Mouse (Mus musculus) forebrain, postnatal 0 days (tissue): ENCODE measurements around the gene Rer1. TPM values are rescaled to one million over a fixed set of nuclear protein-coding genes. Genes with fewer than 3 reads are reported as not detected.

Experiments
- ATAC-seq: fragments of 200-750 bp; cut with Nextera tagmentation; 2 replicates; pipeline ENCODE4 v1.8.0; 2017; ENCODE audit warnings: mild to moderate bottlenecking, moderate library complexity
- DNase-seq: peaks from one replicate; pipeline ENCODE4 v3.0.0-alpha.2; 2015
- H3K27ac ChIP-seq: fragments of 300-500 bp; sonication (generic); 2 replicates; pipeline ENCODE4 v1.5.1; 2014; ENCODE audit warnings: low read depth, mild to moderate bottlenecking, antibody characterized with exemption, low read length, moderate library complexity, mixed read lengths
- H3K27me3 ChIP-seq: fragments of 300-500 bp; sonication (generic); 2 replicates; pipeline ENCODE4 v1.6.1; 2014; ENCODE audit warnings: mild to moderate bottlenecking, low read length, mixed read lengths; ENCODE audit not compliant: insufficient read depth
- H3K36me3 ChIP-seq: fragments of 300-500 bp; sonication (generic); 2 replicates; pipeline ENCODE4 v1.6.1; 2014; ENCODE audit warnings: mild to moderate bottlenecking, moderate library complexity; ENCODE audit not compliant: insufficient read depth
- H3K4me1 ChIP-seq: fragments of 300-500 bp; sonication (generic); 2 replicates; pipeline ENCODE4 v1.6.1; 2014; ENCODE audit warnings: antibody characterized with exemption; ENCODE audit not compliant: insufficient read depth
- H3K4me2 ChIP-seq: fragments of 300-500 bp; sonication (generic); 2 replicates; pipeline ENCODE4 v1.6.1; 2014; ENCODE audit warnings: low read depth, mild to moderate bottlenecking, moderate library complexity
- H3K4me3 ChIP-seq: fragments of 300-500 bp; sonication (generic); 2 replicates; pipeline ENCODE4 v1.5.1; 2014; ENCODE audit warnings: low read depth, low read length, mixed read lengths
- H3K9ac ChIP-seq: fragments of 300-500 bp; sonication (generic); 2 replicates; pipeline ENCODE4 v1.6.1; 2014; ENCODE audit warnings: mild to moderate bottlenecking
- H3K9me3 ChIP-seq: fragments of 300-500 bp; sonication (generic); 2 replicates; pipeline ENCODE4 v1.6.1; 2016; ENCODE audit warnings: low read length
- CTCF ChIP-seq: sonication (generic); IDR thresholded peaks from 2 replicates; pipeline ENCODE4 v1.5.1; 2016; ENCODE audit warnings: antibody characterized with exemption, control low read depth, low read depth
- WGBS: fragments of 180-500 bp; shearing (Covaris S2); extraction: QIAGEN DNeasy Blood & Tissue Kit; methylation state at CpG from one replicate; pipeline ENCODE4 v1.1.7; 2014; 5-methylcytosine and 5-hydroxymethylcytosine counted together
- polyA plus RNA-seq: library from polyadenylated mRNA; unstranded; fragments of >200 nt; fragmentation: Nextera tagmentation; extraction: Ambion mirVana; gene quantifications from 2 replicates; pipeline ENCODE4 v1.2.1, GENCODE M21; 2015
- total RNA-seq: library from RNA; depleted of rRNA; stranded (reverse); fragments of >200 nt; gene quantifications from 2 replicates; pipeline ENCODE4 v1.2.3, GENCODE M21; 2014

Rer1 gene
- total and polyA plus RNA-seq, 2 experiments from 2014 or later = 92.4 to 136 TPM

GRCm38 (mm10) chr4:155050116-155050515 lies 36.1 kb downstream of the Rer1 start:
- no peaks in the 10 kb centered on the region for H3K9me3 ChIP-seq
- no peak overlapping the region for H3K9ac ChIP-seq
- no peaks in the 10 kb centered on the region; the same call in 1 of the 2 replicates for H3K27me3 ChIP-seq
- 86% methylated on average over 7 of the region's 7 CpGs for WGBS
- H3K4me1 ChIP-seq = no peaks in the 10 kb centered on the region
- DNase-seq (no peak), ATAC-seq (no peak)
- H3K4me2 ChIP-seq = no peak overlapping the region
- no peak for TF ChIP-seq CTCF
- no peaks in the 10 kb centered on the region for H3K36me3 ChIP-seq
- no peak overlapping the region for H3K4me3 ChIP-seq
- H3K27ac ChIP-seq = no peak overlapping the region

GRCm38 (mm10) chr4:155046636-155047035 lies 39.5 kb downstream of the Rer1 start:
- Histone ChIP-seq H3K36me3 (no peaks in the 10 kb centered on the region), H3K4me3 (no peak overlapping the region), H3K4me2 (no peak overlapping the region), H3K4me1 (peaks cover 7% of the 10 kb centered on the region; the same call in 1 of the 2 replicates), H3K9me3 (no peaks in the 10 kb centered on the region), H3K27me3 (peaks cover 16% of the 10 kb centered on the region), H3K9ac (no peak overlapping the region), H3K27ac (peak overlapping the region; percentile 35; the same call in 1 of the 2 replicates)
- DNase-seq (no peak), ATAC-seq (no peak; the same call in 1 of the 2 replicates)
- TF ChIP-seq CTCF = no peak
- WGBS = 71% methylated on average over 14 of the region's 14 CpGs

DNA sequence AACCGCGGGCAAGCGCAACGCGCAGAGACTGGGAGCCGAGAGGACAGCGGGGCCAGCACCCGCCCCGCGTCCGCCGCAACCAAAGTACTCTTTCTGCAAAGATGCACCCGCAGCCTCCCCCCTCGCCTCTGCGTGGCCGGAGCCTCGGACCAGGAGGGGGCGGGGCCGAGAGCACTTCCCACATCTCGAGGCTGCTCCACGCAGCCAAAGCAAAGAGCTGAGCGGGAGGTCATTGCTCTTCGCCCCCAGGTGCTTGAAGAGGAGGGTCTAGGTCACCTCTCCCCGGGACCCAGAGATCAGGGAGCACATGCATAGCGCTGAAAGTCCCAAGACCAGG lies 42.9 kb downstream of the Rer1 start:
- peak overlapping the region; percentile 91 for H3K4me2 ChIP-seq
- peak overlapping the region; percentile 52 for H3K4me3 ChIP-seq
- TF ChIP-seq CTCF = no peak
- 4% methylated on average over 25 of the region's 25 CpGs for WGBS
- H3K27ac ChIP-seq = no peak overlapping the region
- H3K36me3 ChIP-seq = no peaks in the 10 kb centered on the region
- DNase-seq (no peak), ATAC-seq (no peak)
- H3K4me1 ChIP-seq = peaks cover 16% of the 10 kb centered on the region
- no peaks in the 10 kb centered on the region for H3K9me3 ChIP-seq
- H3K27me3 ChIP-seq = peaks cover 16% of the 10 kb centered on the region
- H3K9ac ChIP-seq = peak overlapping the region; percentile 70

GRCm38 (mm10) chr4:155042606-155043288 lies 43.4 kb downstream of the Rer1 start:
- 2% methylated on average over 60 of the region's 65 CpGs for WGBS
- Histone ChIP-seq H3K27me3 (peaks cover 16% of the 10 kb centered on the region), H3K4me3 (peak overlapping the region; percentile 52), H3K4me1 (peaks cover 16% of the 10 kb centered on the region), H3K9ac (peak overlapping the region; percentile 70), H3K4me2 (peak overlapping the region; percentile 91), H3K9me3 (no peaks in the 10 kb centered on the region), H3K36me3 (no peaks in the 10 kb centered on the region), H3K27ac (0 out of 2 replicates have a peak overlapping the region, but pooled peaks have one; percentile 15)
- peak; percentile 40; the same call in 1 of the 2 replicates for TF ChIP-seq CTCF
- DNase-seq (peak; percentile 73), ATAC-seq (peak; percentile 89)

GRCm38 (mm10) chr4:155040696-155041095 lies 45.5 kb downstream of the Rer1 start:
- H3K9me3 ChIP-seq = no peaks in the 10 kb centered on the region
- H3K27me3 ChIP-seq = peaks cover 16% of the 10 kb centered on the region
- no peak for DNase-seq
- H3K27ac ChIP-seq = no peak overlapping the region
- peak overlapping the region; percentile 36 for H3K4me2 ChIP-seq
- peaks cover 16% of the 10 kb centered on the region for H3K4me1 ChIP-seq
- 37% methylated on average over 6 of the region's 6 CpGs for WGBS
- peak overlapping the region; percentile 19; the same call in 1 of the 2 replicates for H3K9ac ChIP-seq
- TF ChIP-seq CTCF = no peak
- ATAC-seq = no peak
- no peaks in the 10 kb centered on the region for H3K36me3 ChIP-seq
- 0 out of 2 replicates have a peak overlapping the region, but pooled peaks have one; percentile 12 for H3K4me3 ChIP-seq

DNA sequence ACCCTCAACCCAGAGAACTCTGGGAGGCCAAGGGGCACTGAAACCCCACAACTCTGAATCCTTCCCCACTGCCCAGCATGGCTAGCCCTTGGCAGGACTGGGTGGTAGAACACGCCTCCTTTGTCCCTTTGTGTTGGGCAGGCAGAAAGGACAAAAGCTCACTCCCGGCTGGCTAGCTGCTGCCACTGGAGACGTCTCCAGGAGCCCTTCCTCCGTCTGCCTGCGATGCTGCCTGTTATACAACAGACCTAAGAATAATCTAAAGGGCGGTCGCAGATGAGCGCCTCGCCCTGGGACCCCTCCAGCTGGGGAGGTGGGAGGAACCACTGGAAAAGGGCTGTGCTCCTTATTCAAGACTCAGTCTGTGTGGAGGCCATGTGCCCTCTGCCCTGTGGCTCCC lies 46.0 kb downstream of the Rer1 start:
- Histone ChIP-seq H3K27ac (no peak overlapping the region; the same call in 1 of the 2 replicates), H3K9ac (peak overlapping the region; percentile 19; the same call in 1 of the 2 replicates), H3K4me1 (peaks cover 16% of the 10 kb centered on the region), H3K9me3 (no peaks in the 10 kb centered on the region), H3K27me3 (peaks cover 16% of the 10 kb centered on the region), H3K4me2 (peak overlapping the region; percentile 36), H3K4me3 (0 out of 2 replicates have a peak overlapping the region, but pooled peaks have one; percentile 12), H3K36me3 (no peaks in the 10 kb centered on the region)
- TF ChIP-seq CTCF = no peak
- ATAC-seq (peak; percentile 11; the same call in 1 of the 2 replicates), DNase-seq (no peak)
- 5% methylated on average over 9 of the region's 9 CpGs for WGBS

GRCm38 (mm10) chr4:155034787-155035186 lies 51.4 kb downstream of the Rer1 start:
- WGBS = 52% methylated on average over 13 of the region's 13 CpGs
- Histone ChIP-seq H3K27me3 (no peaks in the 10 kb centered on the region), H3K4me3 (no peak overlapping the region), H3K4me2 (no peak overlapping the region), H3K4me1 (no peaks in the 10 kb centered on the region), H3K27ac (no peak overlapping the region), H3K36me3 (no peaks in the 10 kb centered on the region), H3K9ac (no peak overlapping the region), H3K9me3 (no peaks in the 10 kb centered on the region)
- ATAC-seq (no peak), DNase-seq (no peak)
- no peak for TF ChIP-seq CTCF
